Mouse (Mus musculus) stomach, postnatal 0 days (tissue): ENCODE measurements around the gene Myrf.

Experiments
- CTCF ChIP-seq: IDR thresholded peaks from 2 replicates; pipeline ENCODE4 v1.5.1; 2016; ENCODE audit warnings: antibody characterized with exemption, low read depth, mild to moderate bottlenecking, moderate library complexity
- EP300 ChIP-seq: optimal IDR thresholded peaks from 2 replicates; pipeline ENCODE3; 2016; ENCODE audit warnings: antibody characterized with exemption

DNA sequence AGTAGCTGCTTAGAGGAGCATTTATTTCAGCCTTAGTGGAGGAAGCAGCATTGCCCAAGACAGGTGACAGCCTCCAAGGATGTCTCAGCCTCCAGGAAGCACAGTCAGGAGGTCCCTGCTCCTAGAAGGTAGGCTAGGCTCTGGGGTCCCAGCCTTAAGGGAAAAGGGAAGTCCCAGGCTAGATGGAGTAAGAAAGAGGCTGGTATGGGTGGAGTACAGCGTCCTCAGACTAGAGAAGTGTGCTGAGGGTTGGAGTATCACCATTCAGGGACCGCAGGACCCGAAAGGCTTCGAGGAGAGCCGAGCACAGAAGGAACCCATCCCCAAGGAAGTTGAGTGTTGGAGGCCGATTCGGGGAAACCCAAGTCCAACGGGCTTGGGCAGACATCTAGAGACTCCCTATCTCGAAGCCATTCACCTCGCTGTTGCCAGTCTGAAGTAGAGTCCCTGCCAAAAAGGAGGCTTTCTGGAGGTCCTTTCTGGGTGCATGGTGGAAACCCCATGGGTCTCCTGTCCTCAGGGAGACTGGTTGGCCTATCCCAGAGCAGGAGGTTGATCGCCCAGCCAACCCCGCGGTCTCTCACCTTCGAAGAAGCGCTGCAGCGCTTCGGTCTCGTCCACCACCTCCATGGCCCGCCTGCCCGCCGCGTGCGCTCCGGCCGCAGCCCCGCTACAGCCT, 434 bp downstream of the Myrf start:
- TF ChIP-seq CTCF = no peak
- TF ChIP-seq EP300 = no peak
